Mouse (Mus musculus) thymus, adult 18-20 months (tissue): Measurements from ENCODE around the gene Alk.
"Not testable (repeated sequence)": the region's sequence is repeated elsewhere in the genome, so short reads cannot be mapped to it uniquely, and the experiment has no call there.

ENCODE experiments used
- DNase-seq, 2 experiments: peaks; one replicate each; pipeline ENCODE4 v3.0.0; 2022; ENCODE audit warnings: mixed read lengths in 2 of 2

Gene Alk

GRCm38 (mm10) chr17:72526356-72526755, 78.1 kb downstream of the Alk start:
- DNase-seq, result no peak

GRCm38 (mm10) chr17:72524839-72525238, 79.6 kb downstream of the Alk start:
- no peak for DNase-seq

- no peak for DNase-seq
Measured at GRCm38 (mm10) chr17:72523006-72523405, 81.4 kb downstream of the Alk start.

GRCm38 (mm10) chr17:72522381-72522780, 82.0 kb downstream of the Alk start:
- DNase-seq, result no peak

- DNase-seq, result no peak
Measured at GRCm38 (mm10) chr17:72521353-72521752, 83.1 kb downstream of the Alk start.

GRCm38 (mm10) chr17:72510746-72511145, 93.7 kb downstream of the Alk start:
- DNase-seq, result no peak

- DNase-seq, result no peak
Measured at GRCm38 (mm10) chr17:72508678-72509394, 95.6 kb downstream of the Alk start.

- no peak for DNase-seq
Measured at GRCm38 (mm10) chr17:72505213-72505612, 99.2 kb downstream of the Alk start.

GRCm38 (mm10) chr17:72504581-72504980, 99.8 kb downstream of the Alk start:
- no peak for DNase-seq

GRCm38 (mm10) chr17:72495395-72495794, 109.0 kb downstream of the Alk start:
- no peak for DNase-seq

- DNase-seq, result no peak
Measured at GRCm38 (mm10) chr17:72485623-72486022, 118.8 kb downstream of the Alk start.

- not testable (repeated sequence) for DNase-seq
Measured at GRCm38 (mm10) chr17:72479260-72479659, 125.2 kb downstream of the Alk start.

GRCm38 (mm10) chr17:72477889-72478405, 126.5 kb downstream of the Alk start:
- DNase-seq, result no peak

GRCm38 (mm10) chr17:72476956-72477355, 127.5 kb downstream of the Alk start:
- DNase-seq, result no peak

GRCm38 (mm10) chr17:72474166-72474565, 130.3 kb downstream of the Alk start:
- DNase-seq, result no peak

- DNase-seq, result no peak
Measured at GRCm38 (mm10) chr17:72448477-72448876, 155.9 kb downstream of the Alk start.

- DNase-seq, result no peak
Measured at GRCm38 (mm10) chr17:72445204-72446177, 158.9 kb downstream of the Alk start.

GRCm38 (mm10) chr17:72417451-72417850, 187.0 kb downstream of the Alk start:
- no peak for DNase-seq

- DNase-seq, result no peak
Measured at GRCm38 (mm10) chr17:72414676-72415075, 189.8 kb downstream of the Alk start.

GRCm38 (mm10) chr17:72404813-72405212, 199.6 kb downstream of the Alk start:
- no peak for DNase-seq

GRCm38 (mm10) chr17:72401861-72402260, 202.6 kb downstream of the Alk start:
- no peak for DNase-seq

GRCm38 (mm10) chr17:72401349-72401748, 203.1 kb downstream of the Alk start:
- no peak for DNase-seq

GRCm38 (mm10) chr17:72399331-72400059, 204.9 kb downstream of the Alk start:
- DNase-seq, result no peak
